Mouse (Mus musculus): ENCODE results near the gene Sema3b.
"Not testable (repeated sequence)": the region's sequence is repeated elsewhere in the genome, so short reads cannot be mapped to it uniquely, and the experiment has no call there.

The Sema3b gene

GRCm38 (mm10) chr9:107567702-107568319 lies 41.2 kb downstream of the Sema3b start, which contains the start of gene Hyal2:
TSS of gene Hyal2 (plus strand) at chr9:107567945.
- DNase-seq: peak; percentile 88 to 95

GRCm38 (mm10) chr9:107566855-107567254 lies 42.2 kb downstream of the Sema3b start:
- peak; percentile 65 to 88 for DNase-seq

- DNase-seq: peak; percentile 94 to 97
Measured at GRCm38 (mm10) chr9:107566041-107566709, 42.9 kb downstream of the Sema3b start.

GRCm38 (mm10) chr9:107565556-107565955 lies 43.5 kb downstream of the Sema3b start:
- not testable (repeated sequence) for DNase-seq

GRCm38 (mm10) chr9:107563029-107563581 lies 45.9 kb downstream of the Sema3b start, which contains the start of gene Tusc2:
TSS of gene Tusc2 (plus strand) at chr9:107563255.
- DNase-seq: peak; percentile 96 to 99

- DNase-seq: peak in 1 of 2 experiments; percentile 54
Measured at GRCm38 (mm10) chr9:107556346-107556745, 52.7 kb downstream of the Sema3b start.

GRCm38 (mm10) chr9:107555701-107556100 lies 53.3 kb downstream of the Sema3b start:
- no peak for DNase-seq

GRCm38 (mm10) chr9:107555031-107555457 lies 54.0 kb downstream of the Sema3b start:
- peak; percentile 68 to 82 for DNase-seq

GRCm38 (mm10) chr9:107554319-107554825 lies 54.7 kb downstream of the Sema3b start:
- DNase-seq: peak; percentile 97

- DNase-seq: peak in 1 of 2 experiments; percentile 79
Measured at GRCm38 (mm10) chr9:107553541-107554318, 55.3 kb downstream of the Sema3b start.

- DNase-seq: peak in 1 of 2 experiments; percentile 42
Measured at GRCm38 (mm10) chr9:107552690-107553393, 56.2 kb downstream of the Sema3b start.

- no peak for DNase-seq
Measured at GRCm38 (mm10) chr9:107551890-107552355, 57.1 kb downstream of the Sema3b start.

- peak; percentile 78 to 92 for DNase-seq
Measured at GRCm38 (mm10) chr9:107551117-107551889, 57.7 kb downstream of the Sema3b start, which contains the start of gene Rassf1. TSS of gene Rassf1 (plus strand) at chr9:107551555.

- peak; percentile 84 to 95 for DNase-seq
Measured at GRCm38 (mm10) chr9:107550491-107551116, 58.4 kb downstream of the Sema3b start.

GRCm38 (mm10) chr9:107549297-107550074 lies 59.5 kb downstream of the Sema3b start:
- DNase-seq: peak in 1 of 2 experiments; percentile 50

- peak in 1 of 2 experiments; percentile 46 for DNase-seq
Measured at GRCm38 (mm10) chr9:107548820-107549219, 60.2 kb downstream of the Sema3b start.

- DNase-seq: peak in 1 of 2 experiments; percentile 40
Measured at GRCm38 (mm10) chr9:107547957-107548356, 61.1 kb downstream of the Sema3b start.

All from kidney, postnatal 25 days (tissue).